In genomic region chr4:154925413-154925812, GRCm38 (mm10) we compare ENCODE assay signal across 10 mouse cellular contexts. TPM values are rescaled to one million over a fixed set of nuclear protein-coding genes. Genes with fewer than 3 reads are reported as not detected.
A peak's percentile ranks its signal among the peaks of the same experiment; 100 is the strongest.
DNase-seq lines count a peak whose midpoint lies in the region; ATAC-seq lines count a peak whose summit lies in the region.
"Had no signal": no experiment of that assay in that cellular context is flagged by ENCODE, and none has a peak within 500 bp of the region (broad histone marks: within the 10 kb centered on the region; RNA-seq: fewer than 3 reads in every experiment).

No protein-coding gene starts in this region.

- H3K27ac ChIP-seq in liver, embryonic 15.5 days (replicated peaks), result peak overlapping the region; percentile 95

- no peaks in the 10 kb centered on the region for H3K27me3 ChIP-seq in liver, embryonic 15.5 days

- 60% methylated on average over 4 of the region's 4 CpGs for WGBS in liver, embryonic 15.5 days (ENCODE audit: insufficient replicate concordance)

- no peaks in the 10 kb centered on the region for H3K9me3 ChIP-seq in liver, embryonic 15.5 days (replicated peaks)

- no peak for ATAC-seq in liver, embryonic 15.5 days (ENCODE audit: insufficient read depth)

- peak overlapping the region; percentile 91 for H3K9ac ChIP-seq in liver, embryonic 15.5 days

- peaks cover 67% of the 10 kb centered on the region for H3K36me3 ChIP-seq in liver, embryonic 15.5 days (replicated peaks)

- peak overlapping the region; percentile 87 for H3K4me2 ChIP-seq in liver, embryonic 15.5 days

- peak; percentile 44 to 59 for DNase-seq in kidney, postnatal 25 days
- no peak for DNase-seq in kidney, postnatal 14 days
- peak; percentile 49 for DNase-seq in T-cell, adult 2 months (ENCODE audit: low spot score)
- DNase-seq in testis, postnatal 10 days (ENCODE audit: low spot score), result peak; percentile 61
- DNase-seq in gastrocnemius, adult 18-20 months (ENCODE audit: low spot score), result no peak
- no peak for DNase-seq in adrenal gland, postnatal 14 days
- no peak for DNase-seq in urinary bladder, postnatal 25 days (ENCODE audit: low spot score)
- DNase-seq: adrenal gland, adult 8-10 months had no signal

- H3K4me3 ChIP-seq in liver, embryonic 15.5 days (replicated peaks), result peak overlapping the region; percentile 70

- H3K4me1 ChIP-seq in liver, embryonic 15.5 days (replicated peaks), result peaks cover 87% of the 10 kb centered on the region

RNA-seq across cellular contexts. Expression of gene Tnfrsf14, which starts 3.0 kb away (rescaled TPM):
- polyA plus RNA-seq in liver, embryonic 15.5 days (2015; fragmentation: Nextera tagmentation; extraction: Ambion mirVana), result 56.7 and 64.6 TPM in 2 replicates
- total RNA-seq in gastrocnemius, adult 18-20 months (2021), result 1 to 10 TPM; 1.3 to 1.9 TPM
- 8.3 and 10.6 TPM in 2 replicates for total RNA-seq in adrenal gland, postnatal 14 days (2021)

RNA-seq across cellular contexts. Expression of gene Fam213b, which starts 26.5 kb away (rescaled TPM):
- polyA plus RNA-seq in liver, embryonic 15.5 days (2015; fragmentation: Nextera tagmentation; extraction: Ambion mirVana), result 8.1 and 9.0 TPM in 2 replicates
- total RNA-seq in gastrocnemius, adult 18-20 months (2021), result 10 to 100 TPM; 69.5 to 73.0 TPM
- total RNA-seq in adrenal gland, postnatal 14 days (2021), result 51.9 and 52.6 TPM in 2 replicates

RNA-seq across cellular contexts. Expression of gene Hes5, which starts 35.3 kb away (rescaled TPM):
- 0.15 and 0.17 TPM in 2 replicates for polyA plus RNA-seq in liver, embryonic 15.5 days (2015; fragmentation: Nextera tagmentation; extraction: Ambion mirVana)
- not detected for total RNA-seq in gastrocnemius, adult 18-20 months (2021)
- not detected in 2 replicates for total RNA-seq in adrenal gland, postnatal 14 days (2021)
- total RNA-seq: adrenal gland, adult 8-10 months had no signal

RNA-seq across cellular contexts. Expression of gene Pank4, which starts 38.5 kb away (rescaled TPM):
- polyA plus RNA-seq in liver, embryonic 15.5 days (2015; fragmentation: Nextera tagmentation; extraction: Ambion mirVana), result 21.7 and 24.4 TPM in 2 replicates
- total RNA-seq in gastrocnemius, adult 18-20 months (2021), result 10 to 100 TPM; 31.9 to 35.6 TPM
- 27.9 and 30.2 TPM in 2 replicates for total RNA-seq in adrenal gland, postnatal 14 days (2021)

RNA-seq across cellular contexts. Expression of gene Mmel1, which starts 56.0 kb away (rescaled TPM):
- 2.3 and 3.1 TPM in 2 replicates for polyA plus RNA-seq in liver, embryonic 15.5 days (2015; fragmentation: Nextera tagmentation; extraction: Ambion mirVana)
- not detected for total RNA-seq in gastrocnemius, adult 18-20 months (2021)
- total RNA-seq in adrenal gland, postnatal 14 days (2021), result 0.68 and 1.6 TPM in 2 replicates
- polyA plus RNA-seq: limb, embryonic 11.5 days had no signal

Comparison
In these comparisons a context has a peak if more than half of its experiments do, and no peak if none do; other contexts are left out.
1. DNase-seq: peak in kidney, postnatal 25 days (2 of 2), T-cell, adult 2 months (single experiment) and testis, postnatal 10 days (single experiment); none in kidney, postnatal 14 days (single experiment), gastrocnemius, adult 18-20 months (single experiment), adrenal gland, postnatal 14 days (single experiment) and urinary bladder, postnatal 25 days (single experiment).